Mouse (Mus musculus): Measurements from ENCODE around the gene Ndufa4l2. TPM values are rescaled to one million over a fixed set of nuclear protein-coding genes. Genes with fewer than 3 reads are reported as not detected.

Gene Ndufa4l2
- polyA plus RNA-seq, 1 experiment from 2014 or later = not detected

GRCm38 (mm10) chr10:127555703-127556102, 40.9 kb downstream of the Ndufa4l2 start:
- H3K27ac ChIP-seq = no peak overlapping the region
- H3K79me2 ChIP-seq (ENCODE audit: inconsistent target) = no peaks in the 10 kb centered on the region; the same call in 1 of the 2 replicates
- 93% methylated on average over 18 of the region's 18 CpGs for WGBS (ENCODE audit: missing documents)
- peaks cover 97% of the 10 kb centered on the region for H3K36me3 ChIP-seq (ENCODE audit: inconsistent target)
- no peak overlapping the region for H3K4me3 ChIP-seq (ENCODE audit: inconsistent target)

GRCm38 (mm10) chr10:127557397-127557796, 42.6 kb downstream of the Ndufa4l2 start:
- no peaks in the 10 kb centered on the region; the same call in 1 of the 2 replicates for H3K79me2 ChIP-seq (ENCODE audit: inconsistent target)
- no peak overlapping the region for H3K4me3 ChIP-seq (ENCODE audit: inconsistent target)
- no peak overlapping the region for H3K27ac ChIP-seq
- WGBS (ENCODE audit: missing documents) = 95% methylated on average over 8 of the region's 13 CpGs
- peaks cover 97% of the 10 kb centered on the region for H3K36me3 ChIP-seq (ENCODE audit: inconsistent target)

GRCm38 (mm10) chr10:127561145-127561544, 46.4 kb downstream of the Ndufa4l2 start:
- Histone ChIP-seq H3K79me2 (ENCODE audit: inconsistent target) (no peaks in the 10 kb centered on the region; the same call in 1 of the 2 replicates), H3K36me3 (ENCODE audit: inconsistent target) (peaks cover 88% of the 10 kb centered on the region), H3K27ac (no peak overlapping the region)

GRCm38 (mm10) chr10:127563840-127564239, 49.1 kb downstream of the Ndufa4l2 start:
- WGBS (ENCODE audit: missing documents) = 17% methylated on average over 8 of the region's 8 CpGs
- peaks cover 87% of the 10 kb centered on the region for H3K36me3 ChIP-seq (ENCODE audit: inconsistent target)
- H3K4me3 ChIP-seq (ENCODE audit: inconsistent target) = no peak overlapping the region
- peaks cover 15% of the 10 kb centered on the region; the same call in 1 of the 2 replicates for H3K79me2 ChIP-seq (ENCODE audit: inconsistent target)
- H3K27ac ChIP-seq = no peak overlapping the region

More at GRCm38 (mm10) chr10:127561145-127561544, 46.4 kb downstream of the Ndufa4l2 start:
- H3K4me3 ChIP-seq (ENCODE audit: inconsistent target) = no peak overlapping the region

- Histone ChIP-seq H3K27ac (no peak overlapping the region), H3K36me3 (ENCODE audit: inconsistent target) (peaks cover 87% of the 10 kb centered on the region), H3K4me3 (ENCODE audit: inconsistent target) (no peak overlapping the region), H3K79me2 (ENCODE audit: inconsistent target) (peaks cover 19% of the 10 kb centered on the region; the same call in 1 of the 2 replicates)
- WGBS (ENCODE audit: missing documents) = 37% methylated on average over 12 of the region's 13 CpGs
Measured at GRCm38 (mm10) chr10:127564301-127564700, 49.5 kb downstream of the Ndufa4l2 start.

Other genes starting within 250 kb of the Ndufa4l2 start
- gene Dctn2, start 248.6 kb upstream of the Ndufa4l2 start, polyA plus RNA-seq (2018) = 110 to 121 TPM (median 112 TPM) in 3 replicates
- 13.5 to 25.4 TPM (median 19.5 TPM) in 3 replicates for gene Mbd6, start 225.9 kb upstream of the Ndufa4l2 start, polyA plus RNA-seq (2018)
- gene Mars, start 203.2 kb upstream of the Ndufa4l2 start, polyA plus RNA-seq (2018) = 19.9 to 28.8 TPM (median 20.2 TPM) in 3 replicates
- 48.5 to 115 TPM (median 70.4 TPM) in 3 replicates for gene Arhgap9, start 193.0 kb upstream of the Ndufa4l2 start, polyA plus RNA-seq (2018)
- gene Gli1, start 173.0 kb upstream of the Ndufa4l2 start, polyA plus RNA-seq (2018) = not detected in 3 replicates
- gene Inhbe, start 160.6 kb upstream of the Ndufa4l2 start, polyA plus RNA-seq (2018) = not detected in 3 replicates
- not detected in 3 replicates for gene Inhbc, start 144.5 kb upstream of the Ndufa4l2 start, polyA plus RNA-seq (2018)
- 68.8 to 168 TPM (median 68.9 TPM) in 3 replicates for gene R3hdm2, start 134.6 kb upstream of the Ndufa4l2 start, polyA plus RNA-seq (2018)
- gene Stac3, start 13.3 kb upstream of the Ndufa4l2 start, polyA plus RNA-seq (2018) = 0.09 to 0.59 TPM in 2 of 3 replicates, not detected in the other
- gene Shmt2, start 7.5 kb downstream of the Ndufa4l2 start, polyA plus RNA-seq (2018) = 14.8 to 30.5 TPM (median 16.0 TPM) in 3 replicates
- gene Nxph4, start 19.6 kb downstream of the Ndufa4l2 start, polyA plus RNA-seq (2018) = not detected in 3 replicates
- gene Lrp1, start 106.2 kb downstream of the Ndufa4l2 start, polyA plus RNA-seq (2018) = 315 to 785 TPM (median 440 TPM) in 3 replicates
- gene Stat6, start 128.0 kb downstream of the Ndufa4l2 start, polyA plus RNA-seq (2018) = 122 to 141 TPM (median 128 TPM) in 3 replicates
- 2.7 to 5.4 TPM (median 4.6 TPM) in 3 replicates for gene Nemp1, start 151.9 kb downstream of the Ndufa4l2 start, polyA plus RNA-seq (2018)
- gene Nab2, start 153.6 kb downstream of the Ndufa4l2 start, polyA plus RNA-seq (2018) = 28.7 to 37.7 TPM (median 31.1 TPM) in 3 replicates
- 0.11 TPM in 1 of 3 replicates, not detected in the others for gene Myo1a, start 190.2 kb downstream of the Ndufa4l2 start, polyA plus RNA-seq (2018)
- gene Tac2, start 209.5 kb downstream of the Ndufa4l2 start, polyA plus RNA-seq (2018) = not detected in 3 replicates
- 3.1 to 3.8 TPM (median 3.4 TPM) in 3 replicates for gene Zbtb39, start 224.6 kb downstream of the Ndufa4l2 start, polyA plus RNA-seq (2018)
- gene Gpr182, start 236.8 kb downstream of the Ndufa4l2 start, polyA plus RNA-seq (2018) = 0.03 TPM in 1 of 3 replicates, not detected in the others
- gene Rdh1, start 244.8 kb downstream of the Ndufa4l2 start, polyA plus RNA-seq (2018) = 0.03 TPM in 1 of 3 replicates, not detected in the others
- not detected in 3 replicates for gene Rdh16f1, start 244.8 kb downstream of the Ndufa4l2 start, polyA plus RNA-seq (2018)